12 mouse cellular contexts compared by ENCODE assay signal in genomic region chr16:20489233-20489632, GRCm38 (mm10).
"Had no signal": no experiment of that assay in that cellular context is flagged by ENCODE, and none has a peak within 500 bp of the region (broad histone marks: within the 10 kb centered on the region; RNA-seq: fewer than 3 reads in every experiment).

No protein-coding gene starts in this region.

- DNase-seq: retina, postnatal 1 day; right cerebral cortex, adult 18-20 months; right cerebral cortex, postnatal 14 days; right cerebral cortex, postnatal 25 days; right cerebral cortex, postnatal 4 days; spleen, adult 18-20 months; thymus, adult 18-20 months; thymus, adult 2 months; thymus, postnatal 14 days; thymus, postnatal 25 days; thymus, postnatal 36 days; thymus, postnatal 4 days had no signal
